In the genomic region with DNA sequence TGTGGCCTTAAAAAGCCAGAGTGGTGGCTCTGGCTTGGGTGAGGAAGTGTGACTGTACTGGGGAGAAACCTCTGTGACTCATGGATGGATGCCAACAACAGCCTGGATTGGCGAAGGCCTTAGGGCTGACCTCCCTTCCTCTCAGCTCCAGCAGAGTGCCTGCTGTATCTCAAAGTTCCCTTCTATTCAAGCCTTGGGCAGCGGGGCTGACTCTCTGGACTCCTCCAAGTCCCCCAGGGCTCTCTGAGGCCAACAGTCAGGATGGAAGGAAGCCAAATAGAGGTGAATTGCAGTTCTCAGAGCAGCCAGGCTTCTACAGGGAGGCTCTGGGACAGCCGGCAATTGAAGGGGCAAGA, we compare ENCODE assay signal across 10 mouse cellular contexts.
DNase-seq lines count a peak whose midpoint lies in the region; ATAC-seq and TF ChIP-seq lines count a peak whose summit lies in the region.
"Had no signal": no experiment of that assay in that cellular context is flagged by ENCODE, and none has a peak within 500 bp of the region (broad histone marks: within the 10 kb centered on the region; RNA-seq: fewer than 3 reads in every experiment).

No protein-coding gene starts in this region.

- no peak overlapping the region for H3K27ac ChIP-seq in heart, embryonic 10.5 days
- peak overlapping the region; percentile 8; the same call in 1 of the 2 replicates for H3K27ac ChIP-seq in hindbrain, embryonic 12.5 days
- H3K27ac ChIP-seq in midbrain, embryonic 13.5 days = peak overlapping the region; percentile 35; the same call in 1 of the 2 replicates
- H3K27ac ChIP-seq in thymus, adult 2 months (ENCODE audit: control insufficient read depth, insufficient read depth, low read length) = no peak overlapping the region
- H3K27ac ChIP-seq: liver, embryonic 15.5 days had no signal

- TF ChIP-seq POLR2A in thymus, adult 2 months (IDR thresholded peaks at IDR 0.05; ENCODE audit: control insufficient read depth, extremely low read depth, insufficient read depth, low read length, poor library complexity) = no peak

- peak; percentile 47 to 75 for DNase-seq in heart, adult 18-20 months
- no peak for DNase-seq in heart, embryonic 10.5 days (ENCODE audit: low spot score)
- DNase-seq in cerebellum, adult 8-10 months = peak; percentile 9
- no peak for DNase-seq in thymus, adult 2 months
- DNase-seq in layer of hippocampus, postnatal 36 days = no peak
- no peak for DNase-seq in B cell, adult 2 months
- DNase-seq: gastrocnemius, postnatal 14 days had no signal

- TF ChIP-seq CTCF in thymus, adult 2 months (IDR thresholded peaks at IDR 0.05; ENCODE audit: borderline replicate concordance, control insufficient read depth, extremely low read depth, insufficient read depth, low read length, poor library complexity) = no peak

- H3K4me2 ChIP-seq in hindbrain, embryonic 12.5 days (replicated peaks) = no peak overlapping the region
- no peak overlapping the region for H3K4me2 ChIP-seq in midbrain, embryonic 13.5 days (replicated peaks)
- H3K4me2 ChIP-seq: liver, embryonic 15.5 days had no signal

- H3K9ac ChIP-seq in hindbrain, embryonic 12.5 days = no peak overlapping the region
- no peak overlapping the region for H3K9ac ChIP-seq in midbrain, embryonic 13.5 days (replicated peaks)
- H3K9ac ChIP-seq: liver, embryonic 15.5 days had no signal

- peaks cover 20% of the 10 kb centered on the region for H3K4me1 ChIP-seq in heart, embryonic 10.5 days
- H3K4me1 ChIP-seq in hindbrain, embryonic 12.5 days = peaks cover 31% of the 10 kb centered on the region
- H3K4me1 ChIP-seq in midbrain, embryonic 13.5 days (replicated peaks) = peaks cover 45% of the 10 kb centered on the region
- no peaks in the 10 kb centered on the region for H3K4me1 ChIP-seq in thymus, adult 2 months (replicated peaks; ENCODE audit: control insufficient read depth, insufficient read depth, low read length)
- H3K4me1 ChIP-seq: liver, embryonic 15.5 days had no signal

- no peaks in the 10 kb centered on the region for H3K27me3 ChIP-seq in heart, embryonic 10.5 days (ENCODE audit: insufficient read depth, poor library complexity, severe bottlenecking)
- no peaks in the 10 kb centered on the region for H3K27me3 ChIP-seq in hindbrain, embryonic 12.5 days
- H3K27me3 ChIP-seq in midbrain, embryonic 13.5 days = no peaks in the 10 kb centered on the region
- no peaks in the 10 kb centered on the region for H3K27me3 ChIP-seq in thymus, adult 2 months (ENCODE audit: control insufficient read depth, insufficient read depth, low read length)
- H3K27me3 ChIP-seq: liver, embryonic 15.5 days had no signal

- H3K9me3 ChIP-seq in heart, embryonic 10.5 days = peaks cover 22% of the 10 kb centered on the region
- peaks cover 23% of the 10 kb centered on the region; the same call in 1 of the 2 replicates for H3K9me3 ChIP-seq in hindbrain, embryonic 12.5 days (replicated peaks)
- peaks cover 16% of the 10 kb centered on the region for H3K9me3 ChIP-seq in midbrain, embryonic 13.5 days

- H3K36me3 ChIP-seq in heart, embryonic 10.5 days = peaks cover 19% of the 10 kb centered on the region
- no peaks in the 10 kb centered on the region for H3K36me3 ChIP-seq in hindbrain, embryonic 12.5 days
- H3K36me3 ChIP-seq in midbrain, embryonic 13.5 days = no peaks in the 10 kb centered on the region
- no peaks in the 10 kb centered on the region for H3K36me3 ChIP-seq in thymus, adult 2 months (ENCODE audit: control insufficient read depth, insufficient read depth, low read length)
- H3K36me3 ChIP-seq: liver, embryonic 15.5 days had no signal

- WGBS in heart, embryonic 10.5 days = 77% methylated on average over 3 of the region's 3 CpGs
- WGBS in hindbrain, embryonic 12.5 days = 84% methylated on average over 3 of the region's 3 CpGs
- WGBS in midbrain, embryonic 13.5 days = 91% methylated on average over 3 of the region's 3 CpGs
- 64% methylated on average over 3 of the region's 3 CpGs for WGBS in thymus, adult 2 months

- ATAC-seq in hindbrain, embryonic 12.5 days (ENCODE audit: low FRiP score) = no peak
- no peak for ATAC-seq in midbrain, embryonic 13.5 days

- H3K4me3 ChIP-seq in heart, embryonic 10.5 days = no peak overlapping the region
- H3K4me3 ChIP-seq in hindbrain, embryonic 12.5 days = no peak overlapping the region
- no peak overlapping the region for H3K4me3 ChIP-seq in midbrain, embryonic 13.5 days (replicated peaks)
- no peak overlapping the region for H3K4me3 ChIP-seq in thymus, adult 2 months (ENCODE audit: control insufficient read depth, insufficient read depth, low read length)
- H3K4me3 ChIP-seq: liver, embryonic 15.5 days had no signal

Comparison
In these comparisons a context has a peak if more than half of its experiments do, and no peak if none do; other contexts are left out.
1. DNase-seq: peak in heart, adult 18-20 months (2 of 2) and cerebellum, adult 8-10 months (single experiment); none in heart, embryonic 10.5 days (single experiment), thymus, adult 2 months (single experiment), layer of hippocampus, postnatal 36 days (0 of 2) and B cell, adult 2 months (0 of 2).
2. H3K27ac ChIP-seq: peak in hindbrain, embryonic 12.5 days (single experiment) and midbrain, embryonic 13.5 days (single experiment); none in heart, embryonic 10.5 days (single experiment) and thymus, adult 2 months (single experiment).